Mouse (Mus musculus) frontal cortex, postnatal 10 days (tissue): Measurements from ENCODE around the gene Gm4707.
"Not testable (repeated sequence)": the region's sequence is repeated elsewhere in the genome, so short reads cannot be mapped to it uniquely, and the experiment has no call there.

Experiments
- DNase-seq, 2 experiments: peaks; one replicate each; pipeline ENCODE4 v3.0.0; 2022; ENCODE audit warnings: low spot score in 2 of 2, mixed read lengths in 1 of 2

Gene Gm4707

DNA sequence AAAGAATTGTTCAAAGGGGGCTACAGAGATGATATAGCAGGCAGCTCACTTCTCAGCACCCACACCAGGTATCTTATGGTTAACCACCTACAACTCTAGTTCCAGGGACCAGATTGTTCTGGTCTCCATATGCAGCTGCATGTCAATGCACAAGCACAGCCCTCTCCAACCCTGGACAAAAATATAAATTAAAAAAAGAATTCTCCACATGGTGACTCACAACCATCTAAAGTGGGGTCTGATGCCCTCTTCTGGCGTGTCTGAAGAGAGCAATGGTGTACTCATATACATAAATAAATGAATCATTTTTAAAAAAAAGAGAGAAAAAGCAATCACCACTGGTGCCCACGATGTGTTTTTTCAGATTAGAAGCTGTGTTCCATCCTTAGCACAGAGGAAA is 15.0 kb downstream of the Gm4707 start:
- DNase-seq = no peak

DNA sequence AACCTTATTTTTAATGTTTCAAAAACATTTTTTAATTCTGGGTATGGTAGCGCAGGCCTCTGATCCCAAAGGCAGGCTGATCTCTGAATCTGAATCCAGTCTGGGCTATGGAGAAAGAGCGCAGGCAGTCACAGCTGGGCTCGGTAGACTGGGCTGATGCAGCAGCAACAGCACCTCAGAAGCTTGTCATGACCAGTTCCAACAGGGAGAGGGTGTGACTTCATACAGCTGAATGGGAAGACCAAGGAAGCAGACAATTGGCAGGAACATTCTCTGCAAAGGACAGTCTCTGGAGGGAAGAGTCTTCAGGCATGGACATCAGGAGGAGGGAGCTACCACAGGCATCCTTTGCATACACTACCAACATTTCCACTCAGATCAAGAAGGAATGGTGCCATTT is 15.6 kb downstream of the Gm4707 start:
- DNase-seq = no peak

DNA sequence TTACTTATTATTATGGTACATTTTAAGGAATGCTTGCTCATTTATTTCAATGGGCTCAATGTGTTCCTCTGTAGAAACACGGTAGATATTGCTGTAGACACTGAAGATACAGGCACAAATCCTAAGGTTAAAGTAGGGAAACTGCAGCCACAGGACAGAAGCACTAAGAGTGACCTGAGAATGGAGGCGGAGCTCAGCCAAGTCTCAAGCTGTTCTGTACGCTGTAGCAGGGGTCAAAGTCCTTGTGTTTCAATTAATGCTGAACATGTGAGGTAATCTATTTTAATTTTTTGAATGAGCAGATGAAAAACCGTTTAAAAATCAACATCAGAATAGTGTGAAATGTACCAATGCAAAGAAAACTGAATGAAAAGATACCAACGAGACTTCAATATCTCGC is 16.4 kb downstream of the Gm4707 start:
- no peak for DNase-seq

DNA sequence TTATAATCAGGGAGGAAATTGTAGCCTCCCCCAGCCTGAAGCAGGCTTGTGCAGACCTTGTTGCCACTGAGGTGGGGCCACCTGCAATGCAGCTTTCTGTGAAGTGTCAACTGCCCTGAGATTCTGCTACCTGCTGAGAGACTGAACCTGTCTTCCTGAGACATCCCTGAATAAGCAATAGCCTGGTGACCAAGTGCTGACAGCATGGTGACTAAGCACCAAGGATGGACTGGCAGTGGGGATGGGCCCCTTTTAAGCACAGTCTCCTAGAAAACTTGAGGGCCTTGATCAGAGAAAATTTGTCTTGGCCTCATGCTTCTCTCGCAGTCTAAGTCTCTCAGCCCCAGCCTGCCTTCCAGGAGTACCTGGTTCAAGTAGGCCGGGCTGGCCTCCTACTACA is 37.2 kb downstream of the Gm4707 start:
- DNase-seq = not testable (repeated sequence)

DNA sequence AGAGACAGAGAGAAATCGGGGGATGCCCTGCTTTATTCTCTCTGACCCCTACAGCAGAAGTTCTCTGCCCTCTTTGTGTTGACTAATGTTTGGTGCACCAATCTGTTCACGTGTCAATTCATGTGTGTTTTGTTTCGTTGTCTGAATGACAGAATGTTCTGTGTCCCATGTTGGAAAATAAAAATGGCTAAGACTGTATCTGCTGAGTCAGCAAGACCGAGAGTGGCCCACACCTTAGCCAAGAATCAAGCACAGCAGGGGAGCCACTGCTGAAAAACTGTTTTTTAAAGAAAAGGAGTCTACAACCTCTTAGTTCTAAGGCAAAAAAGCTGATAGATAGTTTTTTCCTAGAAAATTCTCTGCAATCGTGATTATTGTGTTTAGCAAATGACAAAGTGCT is 40.3 kb downstream of the Gm4707 start:
- not testable (repeated sequence) for DNase-seq

DNA sequence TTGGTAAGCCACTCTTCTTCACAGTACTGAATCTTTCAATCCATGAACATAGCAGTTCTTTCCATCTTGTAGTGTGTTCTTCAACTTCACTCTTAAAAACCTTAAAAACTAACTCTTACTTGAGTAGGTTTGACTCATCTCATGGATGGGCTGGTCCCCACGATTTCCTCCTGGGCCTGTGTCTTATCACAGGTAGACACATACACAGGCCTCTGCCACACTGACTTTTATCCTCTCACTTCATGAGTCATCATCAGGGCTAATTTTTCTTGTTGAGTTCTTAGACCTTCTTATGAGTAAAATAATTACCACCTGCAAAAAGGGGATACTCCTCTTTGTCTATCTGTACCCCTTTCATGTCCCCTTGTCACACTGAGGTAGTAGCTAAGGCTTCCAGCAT is 42.7 kb downstream of the Gm4707 start:
- no peak for DNase-seq
